Mouse (Mus musculus) MEL (cell line): ENCODE measurements around the gene E130308A19Rik. TPM values are rescaled to one million over a fixed set of nuclear protein-coding genes. Genes with fewer than 3 reads are reported as not detected.

Experiments
- DNase-seq: peaks from one replicate; pipeline ENCODE4 v3.0.0; 2011; ENCODE audit warnings: low read depth, low spot score
- H3K27ac ChIP-seq: 2 replicates; pipeline ENCODE4 v1.5.1; 2012; ENCODE audit warnings: low read depth, mild to moderate bottlenecking, control low read depth, low read length, moderate library complexity; ENCODE audit not compliant: control insufficient read depth
- H3K27me3 ChIP-seq, 2 experiments: fragments of 150-350 bp in 1 of 2; sonication (generic) in 1 of 2; 2 replicates each; pipeline ENCODE4 v1.6.1; 2012; ENCODE audit warnings: low read length in 2 of 2, mild to moderate bottlenecking in 2 of 2, improper control_type of control experiment in 1 of 2, moderate library complexity in 1 of 2; ENCODE audit not compliant: insufficient read depth in 2 of 2, control insufficient read depth in 1 of 2
- H3K36me3 ChIP-seq, 2 experiments: 2 replicates each; pipeline ENCODE4 v1.6.1; 2012 to 2014; ENCODE audit warnings: low read length in 2 of 2, improper control_type of control experiment in 1 of 2, inconsistent platforms in 1 of 2, mild to moderate bottlenecking in 1 of 2; ENCODE audit not compliant: insufficient read depth in 2 of 2, control insufficient read depth in 1 of 2
- H3K4me1 ChIP-seq, 2 experiments: fragments of 150-350 bp in 1 of 2; sonication (generic) in 1 of 2; 2 replicates each; pipeline ENCODE4 v1.6.1; 2012; ENCODE audit warnings: low read length in 2 of 2, improper control_type of control experiment in 1 of 2, mild to moderate bottlenecking in 1 of 2; ENCODE audit not compliant: insufficient read depth in 2 of 2, control insufficient read depth in 1 of 2
- H3K4me3 ChIP-seq, 2 experiments: fragments of 150-350 bp in 1 of 2; sonication (generic) in 1 of 2; 2 replicates each; pipeline ENCODE4 v1.5.1; 2012; ENCODE audit warnings: low read depth in 2 of 2, low read length in 2 of 2, mild to moderate bottlenecking in 2 of 2, moderate library complexity in 2 of 2, control low read depth in 1 of 2, improper control_type of control experiment in 1 of 2; ENCODE audit not compliant: control insufficient read depth in 1 of 2, insufficient read depth in 1 of 2
- H3K79me2 ChIP-seq: 2 replicates; pipeline ENCODE4 v1.6.1; 2012; ENCODE audit warnings: mild to moderate bottlenecking, low read length, moderate library complexity; ENCODE audit not compliant: control insufficient read depth, poor library complexity, insufficient read depth
- H3K9ac ChIP-seq: 2 replicates; pipeline ENCODE4 v1.6.1; 2012; ENCODE audit warnings: low read depth, mild to moderate bottlenecking, control low read depth, low read length, moderate library complexity; ENCODE audit not compliant: control insufficient read depth, poor library complexity, severe bottlenecking
- H3K9me3 ChIP-seq: fragments of 150-350 bp; sonication (generic); replicated peaks from 2 replicates; pipeline ENCODE4 v1.6.1; 2012; ENCODE audit warnings: mild to moderate bottlenecking, low read length, improper control_type of control experiment, moderate library complexity; ENCODE audit not compliant: insufficient read depth
- CHD1 ChIP-seq: IDR thresholded peaks from 2 replicates; pipeline ENCODE4 v1.6.1; 2012; ENCODE audit warnings: low read depth, mild to moderate bottlenecking, inconsistent platforms, low read length, improper control_type of control experiment
- CHD2 ChIP-seq: IDR thresholded peaks from 2 replicates; pipeline ENCODE4 v1.6.1; 2011; ENCODE audit warnings: low read length, improper control_type of control experiment
- CTCF ChIP-seq, 3 experiments: IDR thresholded peaks in 2 of 3; conservative IDR thresholded peaks in 1 of 3; 2 replicates each; pipeline ENCODE4 v1.5.1; 2011 to 2012; ENCODE audit warnings: low read length in 3 of 3, low read depth in 2 of 3, mild to moderate bottlenecking in 2 of 3, improper control_type of control experiment in 1 of 3, inconsistent platforms in 1 of 3, mixed read lengths in 1 of 3, moderate library complexity in 1 of 3; ENCODE audit not compliant: control insufficient read depth in 1 of 3, insufficient read depth in 1 of 3, poor library complexity in 1 of 3, severe bottlenecking in 1 of 3
- EP300 ChIP-seq, 2 experiments: IDR thresholded peaks; 2 replicates each; pipeline ENCODE4 v1.6.1; 2011; ENCODE audit warnings: improper control_type of control experiment in 2 of 2, low read length in 2 of 2, low read depth in 1 of 2, mild to moderate bottlenecking in 1 of 2
- ETS1 ChIP-seq: IDR thresholded peaks from 2 replicates; pipeline ENCODE4 v1.6.1; 2012; ENCODE audit warnings: low read depth, mild to moderate bottlenecking, inconsistent platforms, low read length, improper control_type of control experiment, moderate library complexity
- GABPA ChIP-seq: IDR thresholded peaks from 2 replicates; pipeline ENCODE4 v1.6.1; 2012; ENCODE audit warnings: low read depth, mild to moderate bottlenecking, inconsistent platforms, low read length, improper control_type of control experiment, moderate library complexity
- GATA1 ChIP-seq: IDR thresholded peaks from 2 replicates; pipeline ENCODE4 v1.6.1; 2011; ENCODE audit warnings: low read depth, low read length, improper control_type of control experiment
- MAFK ChIP-seq: IDR thresholded peaks from 2 replicates; pipeline ENCODE4 v1.6.1; 2011; ENCODE audit warnings: low read depth, mild to moderate bottlenecking, low read length, improper control_type of control experiment, borderline replicate concordance
- MAX ChIP-seq: IDR thresholded peaks from 2 replicates; pipeline ENCODE4 v1.6.1; 2011; ENCODE audit warnings: low read length, improper control_type of control experiment
- MYB ChIP-seq: IDR thresholded peaks from 2 replicates; pipeline ENCODE4 v1.6.1; 2011; ENCODE audit warnings: mild to moderate bottlenecking, low read depth, low read length, improper control_type of control experiment
- POLR2AphosphoS2 ChIP-seq: IDR thresholded peaks from 2 replicates; pipeline ENCODE4 v1.6.1; 2011; ENCODE audit warnings: low read length, improper control_type of control experiment
- RAD21 ChIP-seq: IDR thresholded peaks from 2 replicates; pipeline ENCODE4 v1.6.1; 2011; ENCODE audit warnings: mild to moderate bottlenecking, low read depth, low read length, improper control_type of control experiment
- RCOR1 ChIP-seq: IDR thresholded peaks from 2 replicates; pipeline ENCODE4 v1.6.1; 2012; ENCODE audit warnings: low read depth, mild to moderate bottlenecking, inconsistent platforms, low read length, improper control_type of control experiment
- SIN3A ChIP-seq: IDR thresholded peaks from 2 replicates; pipeline ENCODE4 v1.6.1; 2012; ENCODE audit warnings: low read length, improper control_type of control experiment, inconsistent platforms
- SMC3 ChIP-seq: IDR thresholded peaks from 2 replicates; pipeline ENCODE4 v1.6.1; 2011; ENCODE audit warnings: low read depth, low read length, improper control_type of control experiment
- ZMIZ1 ChIP-seq: IDR thresholded peaks from 2 replicates; pipeline ENCODE4 v1.6.1; 2012; ENCODE audit warnings: low read depth, mild to moderate bottlenecking, inconsistent platforms, low read length, improper control_type of control experiment, moderate library complexity
- ZNF384 ChIP-seq: IDR thresholded peaks from 2 replicates; pipeline ENCODE4 v1.6.1; 2012; ENCODE audit warnings: low read depth, mild to moderate bottlenecking, inconsistent platforms, low read length, improper control_type of control experiment
- polyA plus RNA-seq, 2 experiments: library from polyadenylated mRNA; stranded (reverse) in 1 of 2; unstranded in 1 of 2; fragments of >175 nt in 1 of 2; fragments of >200 nt in 1 of 2; gene quantifications; 2 replicates each; pipeline versions ENCODE4 v1.2.1 to v1.2.4; 2012; ENCODE audit warnings: low replicate concordance in 2 of 2, low read depth in 1 of 2; ENCODE audit not compliant: insufficient read length in 2 of 2, insufficient read depth in 1 of 2, missing spikeins in 1 of 2
- total RNA-seq: library from RNA; depleted of rRNA; stranded (reverse); fragments of 300-350 nt; gene quantifications from 2 replicates; pipeline ENCODE4 v1.2.3, GENCODE M21; 2012

The E130308A19Rik gene
- total and polyA plus RNA-seq, 3 experiments = 4.0 to 12.5 TPM; not detected in 1

DNA sequence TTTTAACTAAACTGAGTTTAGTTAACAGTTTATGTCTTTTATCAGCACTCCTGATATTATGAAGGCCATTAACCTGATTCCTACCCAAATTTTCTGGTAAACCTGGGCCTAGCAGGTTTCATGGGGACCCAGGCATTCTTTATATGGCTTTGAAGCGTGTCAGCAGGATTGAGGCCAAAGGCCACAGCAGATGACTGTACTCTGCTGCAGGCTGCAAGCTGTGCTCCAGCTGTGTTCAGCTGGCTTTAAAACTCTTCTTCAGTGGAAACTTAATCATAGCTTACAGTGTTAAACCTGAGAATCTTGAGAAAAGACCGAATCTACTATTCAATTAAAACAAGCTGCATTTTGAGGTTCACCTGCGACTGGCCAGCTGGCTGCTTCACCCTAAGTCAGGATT lies 71.9 kb downstream of the E130308A19Rik start:
- Histone ChIP-seq H3K9ac (no peak overlapping the region), H3K4me3 (no peak overlapping the region), H3K36me3 (peaks cover 0 to 5% of the 10 kb centered on the region in 2 experiments; a peak in 2 of 4 replicates), H3K9me3 (no peaks in the 10 kb centered on the region), H3K27ac (no peak overlapping the region), H3K4me1 (no peaks in the 10 kb centered on the region; a peak in 2 of 4 replicates), H3K27me3 (no peaks in the 10 kb centered on the region), H3K79me2 (no peaks in the 10 kb centered on the region)
- DNase-seq = no peak
- TF ChIP-seq EP300 (IDR thresholded peaks at IDR 0.05; ENCODE audit: low read depth in 1 of 2, low read length in 2 of 2) (no peak), CHD1 (no peak), POLR2AphosphoS2 (no peak), CHD2 (no peak)

DNA sequence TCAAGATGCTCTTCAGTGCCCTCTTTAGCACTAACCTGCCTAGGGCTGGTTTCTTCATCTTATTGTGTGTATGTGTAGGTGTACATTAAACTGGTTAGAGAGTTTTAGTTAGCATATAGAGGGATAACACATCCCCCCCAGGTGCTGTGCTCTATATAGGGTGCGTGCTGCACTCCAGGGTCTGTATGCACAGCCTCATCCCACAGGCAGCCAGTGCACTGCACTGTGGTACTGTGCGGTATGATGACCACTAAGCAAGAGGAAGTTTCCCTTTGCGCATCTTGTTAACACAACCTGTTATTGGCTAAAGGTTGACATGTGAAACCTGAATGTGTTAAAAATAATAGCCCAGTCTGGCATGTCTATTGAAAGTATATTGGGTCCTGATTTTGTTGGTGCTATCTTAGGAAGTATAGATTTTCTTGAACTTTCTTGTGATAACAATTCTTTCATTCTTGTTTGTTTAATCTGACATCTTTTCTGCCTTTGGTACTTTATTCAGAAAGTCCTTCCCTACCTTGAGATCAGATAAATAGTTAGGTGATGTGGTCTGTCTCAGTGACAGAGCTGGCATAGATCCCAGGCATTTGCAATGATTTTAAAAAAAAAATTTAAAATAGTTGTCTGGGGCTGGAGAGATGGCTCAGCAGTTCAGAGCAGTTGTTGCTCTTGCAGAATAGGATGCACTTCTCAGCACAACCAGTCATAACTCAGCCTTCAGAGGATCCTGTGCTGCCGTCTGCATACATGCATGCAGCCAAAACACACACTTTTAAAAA lies 73.2 kb downstream of the E130308A19Rik start:
- Histone ChIP-seq H3K4me1 (no peaks in the 10 kb centered on the region; a peak in 2 of 4 replicates), H3K27ac (no peak overlapping the region), H3K9me3 (no peaks in the 10 kb centered on the region), H3K9ac (no peak overlapping the region), H3K79me2 (no peaks in the 10 kb centered on the region), H3K36me3 (peaks cover 0 to 5% of the 10 kb centered on the region in 2 experiments; a peak in 2 of 4 replicates), H3K4me3 (no peak overlapping the region), H3K27me3 (no peaks in the 10 kb centered on the region)
- TF ChIP-seq ZMIZ1 (no peak), MYB (no peak), RAD21 (no peak), ZNF384 (peak; percentile 74), MAX (no peak), SMC3 (no peak), MAFK (no peak), GABPA (no peak), SIN3A (no peak), CTCF (IDR thresholded peaks at IDR 0.05 in 2 of 3, conservative IDR thresholded peaks at IDR 0.05 in 1 of 3; ENCODE audit: control insufficient read depth in 1 of 3, insufficient read depth in 1 of 3, low read depth in 2 of 3, low read length in 3 of 3, poor library complexity in 1 of 3, severe bottlenecking in 1 of 3) (no peak), EP300 (IDR thresholded peaks at IDR 0.05; ENCODE audit: low read depth in 1 of 2, low read length in 2 of 2) (no peak), RCOR1 (peak; percentile 51; the same call in 1 of the 2 replicates), GATA1 (0 out of 2 replicates have a peak, but pooled peaks have one; percentile 26), ETS1 (no peak)
- peak; percentile 30 for DNase-seq
